Mouse (Mus musculus) intestine, embryonic 16.5 days (tissue): ENCODE measurements around the gene Dusp11. TPM values are rescaled to one million over a fixed set of nuclear protein-coding genes. Genes with fewer than 3 reads are reported as not detected.
"Not testable (repeated sequence)": the region's sequence is repeated elsewhere in the genome, so short reads cannot be mapped to it uniquely, and the experiment has no call there.

Experiments
- ATAC-seq: fragments of 200-750 bp; cut with Nextera tagmentation; 2 replicates; pipeline ENCODE4 v1.8.0; 2017; ENCODE audit warnings: moderate TSS enrichment, moderate library complexity
- H3K27ac ChIP-seq: fragments of 300-500 bp; sonication (generic); 2 replicates; pipeline ENCODE4 v1.5.1; 2014; ENCODE audit warnings: mild to moderate bottlenecking, low read length
- H3K27me3 ChIP-seq: fragments of 300-500 bp; sonication (generic); replicated peaks from 2 replicates; pipeline ENCODE4 v1.6.1; 2014; ENCODE audit warnings: low read length, control low read depth, mixed read lengths; ENCODE audit not compliant: control insufficient read depth, insufficient read depth
- H3K36me3 ChIP-seq: fragments of 300-500 bp; sonication (generic); 2 replicates; pipeline ENCODE4 v1.6.1; 2014; ENCODE audit warnings: low read length, control low read depth; ENCODE audit not compliant: control insufficient read depth, insufficient read depth
- H3K4me1 ChIP-seq: fragments of 300-500 bp; sonication (generic); 2 replicates; pipeline ENCODE4 v1.6.1; 2014; ENCODE audit warnings: low read length, control low read depth, mixed read lengths; ENCODE audit not compliant: control insufficient read depth, insufficient read depth
- H3K4me2 ChIP-seq: fragments of 300-500 bp; sonication (generic); 2 replicates; pipeline ENCODE4 v1.6.1; 2014; ENCODE audit warnings: low read depth, low read length, control low read depth
- H3K4me3 ChIP-seq: fragments of 300-500 bp; sonication (generic); 2 replicates; pipeline ENCODE4 v1.5.1; 2014; ENCODE audit warnings: mild to moderate bottlenecking, low read length
- H3K9ac ChIP-seq: fragments of 300-500 bp; sonication (generic); 2 replicates; pipeline ENCODE4 v1.6.1; 2014; ENCODE audit warnings: low read depth, low read length
- H3K9me3 ChIP-seq: fragments of 300-500 bp; sonication (generic); 2 replicates; pipeline ENCODE4 v1.6.1; 2016; ENCODE audit warnings: low read length, control low read depth; ENCODE audit not compliant: control insufficient read depth
- WGBS: fragments of 180-500 bp; shearing (Covaris S2); extraction: QIAGEN DNeasy Blood & Tissue Kit; methylation state at CpG from one replicate; pipeline ENCODE4 v1.1.7; 2014; 5-methylcytosine and 5-hydroxymethylcytosine counted together
- polyA plus RNA-seq: library from polyadenylated mRNA; unstranded; fragments of >200 nt; fragmentation: Nextera tagmentation; extraction: Ambion mirVana; gene quantifications from 2 replicates; pipeline ENCODE4 v1.2.1, GENCODE M21; 2015

The Dusp11 gene
- polyA plus RNA-seq, 1 experiment from 2014 or later, result 34.2 TPM

- ATAC-seq, result no peak
- H3K27me3 ChIP-seq, result no peaks in the 10 kb centered on the region
- peaks cover 7% of the 10 kb centered on the region; the same call in 1 of the 2 replicates for H3K4me1 ChIP-seq
- H3K4me2 ChIP-seq, result no peak overlapping the region
- WGBS, result 73% methylated on average over 10 of the region's 10 CpGs
- no peaks in the 10 kb centered on the region for H3K9me3 ChIP-seq
- H3K4me3 ChIP-seq, result no peak overlapping the region
- H3K36me3 ChIP-seq, result peaks cover 4% of the 10 kb centered on the region; the same call in 1 of the 2 replicates
- H3K9ac ChIP-seq, result no peak overlapping the region
- no peak overlapping the region for H3K27ac ChIP-seq
Observed at GRCm38 (mm10) chr6:85938701-85939100, 22.8 kb downstream of the Dusp11 start.

GRCm38 (mm10) chr6:85936508-85937465, 24.7 kb downstream of the Dusp11 start:
- peak overlapping the region; percentile 86 for H3K27ac ChIP-seq
- H3K4me1 ChIP-seq, H3K9me3 ChIP-seq, H3K27me3 ChIP-seq, H3K36me3 ChIP-seq: not testable (repeated sequence)
- peak; percentile 97 for ATAC-seq
- peak overlapping the region; percentile 75 for H3K9ac ChIP-seq
- WGBS, result 1% methylated on average over 48 of the region's 50 CpGs
- peak overlapping the region; percentile 50 for H3K4me3 ChIP-seq
- H3K4me2 ChIP-seq, result peak overlapping the region; percentile 68

- H3K36me3 ChIP-seq, result no peaks in the 10 kb centered on the region
- no peak for ATAC-seq
- H3K4me1 ChIP-seq, result peaks cover 7% of the 10 kb centered on the region; the same call in 1 of the 2 replicates
- no peak overlapping the region for H3K9ac ChIP-seq
- no peaks in the 10 kb centered on the region for H3K27me3 ChIP-seq
- WGBS, result 72% methylated on average over 3 of the region's 3 CpGs
- no peaks in the 10 kb centered on the region for H3K9me3 ChIP-seq
- H3K4me2 ChIP-seq, result no peak overlapping the region
- H3K4me3 ChIP-seq, result no peak overlapping the region
- H3K27ac ChIP-seq, result no peak overlapping the region
Observed at GRCm38 (mm10) chr6:85935646-85936045, 25.8 kb downstream of the Dusp11 start.

GRCm38 (mm10) chr6:85934047-85934446, 27.4 kb downstream of the Dusp11 start:
- no peak for ATAC-seq
- 76% methylated on average over 8 of the region's 8 CpGs for WGBS
- no peak overlapping the region for H3K27ac ChIP-seq

GRCm38 (mm10) chr6:85929312-85929711, 32.2 kb downstream of the Dusp11 start:
- peak overlapping the region; percentile 40 for H3K27ac ChIP-seq
- no peak overlapping the region for H3K9ac ChIP-seq
- peaks cover 15% of the 10 kb centered on the region for H3K36me3 ChIP-seq
- 59% methylated on average over 1 of the region's 1 CpGs for WGBS
- H3K4me2 ChIP-seq, result no peak overlapping the region
- ATAC-seq, result peak; percentile 94
- H3K4me3 ChIP-seq, result no peak overlapping the region
- H3K4me1 ChIP-seq, result no peaks in the 10 kb centered on the region
- no peaks in the 10 kb centered on the region for H3K9me3 ChIP-seq
- H3K27me3 ChIP-seq, result no peaks in the 10 kb centered on the region

More at GRCm38 (mm10) chr6:85934047-85934446, 27.4 kb downstream of the Dusp11 start:
- no peak overlapping the region for H3K4me3 ChIP-seq
- H3K4me1 ChIP-seq, result peaks cover 7% of the 10 kb centered on the region; the same call in 1 of the 2 replicates
- H3K9ac ChIP-seq, result no peak overlapping the region
- H3K9me3 ChIP-seq, result no peaks in the 10 kb centered on the region
- H3K27me3 ChIP-seq, result no peaks in the 10 kb centered on the region
- H3K36me3 ChIP-seq, result no peaks in the 10 kb centered on the region
- H3K4me2 ChIP-seq, result no peak overlapping the region

GRCm38 (mm10) chr6:85927476-85928464, 33.7 kb downstream of the Dusp11 start:
- no peaks in the 10 kb centered on the region for H3K9me3 ChIP-seq
- H3K36me3 ChIP-seq, result peaks cover 18% of the 10 kb centered on the region
- no peak for ATAC-seq
- no peak overlapping the region for H3K4me3 ChIP-seq
- no peaks in the 10 kb centered on the region for H3K27me3 ChIP-seq
- H3K4me2 ChIP-seq, result no peak overlapping the region
- no peak overlapping the region for H3K9ac ChIP-seq
- H3K27ac ChIP-seq, result peak overlapping the region; percentile 45
- WGBS, result 90% methylated on average over 9 of the region's 9 CpGs
- no peaks in the 10 kb centered on the region for H3K4me1 ChIP-seq

- ATAC-seq, result no peak
- H3K4me3 ChIP-seq, result no peak overlapping the region
- H3K9me3 ChIP-seq, result no peaks in the 10 kb centered on the region
- H3K36me3 ChIP-seq, result peaks cover 18% of the 10 kb centered on the region
- H3K4me2 ChIP-seq, result no peak overlapping the region
- 93% methylated on average over 1 of the region's 1 CpGs for WGBS
- H3K4me1 ChIP-seq, result no peaks in the 10 kb centered on the region
- H3K9ac ChIP-seq, result no peak overlapping the region
- no peak overlapping the region for H3K27ac ChIP-seq
- H3K27me3 ChIP-seq, result no peaks in the 10 kb centered on the region
Observed at GRCm38 (mm10) chr6:85926709-85927108, 34.8 kb downstream of the Dusp11 start.

- Histone ChIP-seq H3K9me3 (no peaks in the 10 kb centered on the region), H3K9ac (no peak overlapping the region), H3K4me2 (no peak overlapping the region), H3K36me3 (peaks cover 18% of the 10 kb centered on the region), H3K4me1 (no peaks in the 10 kb centered on the region), H3K27me3 (no peaks in the 10 kb centered on the region), H3K27ac (no peak overlapping the region), H3K4me3 (no peak overlapping the region)
- WGBS, result 95% methylated on average over 1 of the region's 1 CpGs
- no peak for ATAC-seq
Observed at GRCm38 (mm10) chr6:85923643-85924042, 37.8 kb downstream of the Dusp11 start.

- 95% methylated on average over 4 of the region's 4 CpGs for WGBS
- peaks cover 2% of the 10 kb centered on the region; the same call in 1 of the 2 replicates for H3K36me3 ChIP-seq
- no peak overlapping the region for H3K4me3 ChIP-seq
- no peak overlapping the region for H3K27ac ChIP-seq
- H3K9ac ChIP-seq, result no peak overlapping the region
- ATAC-seq, result no peak
- H3K27me3 ChIP-seq, result no peaks in the 10 kb centered on the region
- H3K4me1 ChIP-seq, result peaks cover 7% of the 10 kb centered on the region
- H3K9me3 ChIP-seq, result no peaks in the 10 kb centered on the region
- H3K4me2 ChIP-seq, result no peak overlapping the region
Observed at GRCm38 (mm10) chr6:85919401-85919800, 42.1 kb downstream of the Dusp11 start.
